Mouse (Mus musculus) bone marrow, adult 2 months (tissue): Measurements from ENCODE around the gene Pnlip. TPM values are rescaled to one million over a fixed set of nuclear protein-coding genes. Genes with fewer than 3 reads are reported as not detected.

Experiments
- H3K27ac ChIP-seq: fragments of 200-500 bp; 2 replicates; pipeline ENCODE4 v1.5.1; 2012; ENCODE audit warnings: low read depth, mild to moderate bottlenecking, control low read depth, inconsistent platforms, low read length; ENCODE audit not compliant: control insufficient read depth, poor library complexity, insufficient read depth
- H3K4me1 ChIP-seq: fragments of 200-500 bp; 2 replicates; pipeline ENCODE4 v1.6.1; 2011; ENCODE audit warnings: low read length; ENCODE audit not compliant: control insufficient read depth, insufficient read depth
- H3K4me3 ChIP-seq: fragments of 200-500 bp; replicated peaks from 2 replicates; pipeline ENCODE3; 2011; ENCODE audit warnings: mild to moderate bottlenecking, low read depth, low read length, control low read depth; ENCODE audit not compliant: control insufficient read depth
- CTCF ChIP-seq: fragments of 200-500 bp; IDR thresholded peaks from 2 replicates; pipeline ENCODE4 v1.5.1; 2011; ENCODE audit warnings: low read length, control low read depth; ENCODE audit not compliant: control insufficient read depth, insufficient read depth
- POLR2A ChIP-seq: fragments of 200-500 bp; IDR thresholded peaks from 2 replicates; pipeline ENCODE4 v1.6.1; 2011; ENCODE audit warnings: low read depth, mild to moderate bottlenecking, control low read depth, low read length, borderline replicate concordance; ENCODE audit not compliant: control insufficient read depth
- WGBS: fragments of 180-500 bp; shearing (Covaris S2); methylation state at CpG from one replicate; pipeline ENCODE4 v1.1.7; 2018; 5-methylcytosine and 5-hydroxymethylcytosine counted together
- polyA plus RNA-seq: library from polyadenylated mRNA; stranded (reverse); fragments of >200 nt; gene quantifications from 2 replicates; pipeline ENCODE4 v1.2.4, GENCODE M21; 2011; ENCODE audit warnings: low replicate concordance; ENCODE audit not compliant: missing spikeins, insufficient read depth, insufficient read length

Gene Pnlip
- polyA plus RNA-seq, 1 experiment, result not detected

DNA sequence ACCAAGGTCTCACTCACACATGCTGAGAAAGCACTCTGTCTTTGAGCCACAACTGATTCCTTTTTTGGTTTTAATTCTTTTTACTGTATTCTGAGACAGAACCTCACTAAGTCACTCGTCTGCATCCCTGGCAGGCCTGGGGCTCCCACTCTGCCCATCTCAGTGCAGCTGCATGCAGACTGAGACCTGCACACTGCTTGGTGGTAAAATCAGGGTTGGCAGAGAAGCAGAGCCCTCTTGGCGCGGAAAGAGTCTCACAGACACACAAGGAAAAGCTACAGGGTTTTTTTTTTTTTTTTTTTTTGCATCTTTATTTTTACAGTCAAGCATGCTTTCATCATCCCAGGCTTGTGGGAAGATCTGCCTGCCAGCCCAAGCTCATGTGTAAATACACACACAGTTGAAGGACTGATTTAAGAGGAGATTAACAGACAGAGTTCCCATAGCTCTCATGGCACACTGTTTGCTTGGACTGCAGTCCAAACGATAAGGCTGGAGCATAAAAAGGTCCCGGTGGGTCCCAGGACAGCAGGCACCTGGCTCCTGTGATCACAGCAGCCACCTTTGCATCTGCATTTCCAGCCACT, 76.2 kb downstream of the Pnlip start, which contains the start of gene Pnliprp1:
Gene Pnliprp1, plus strand, starts transcription at position 443 of the 587 bp plus-strand sequence.
- WGBS, result 73% methylated on average over 5 of the region's 5 CpGs
- Histone ChIP-seq H3K27ac (no peak within 1 kb of the TSS), H3K4me1 (no peaks in the 10 kb centered on the region), H3K4me3 (no peak within 1 kb of the TSS)
- TF ChIP-seq CTCF (no peak), POLR2A (no peak)

Other genes with a start within 250 kb of the Pnlip start
- 0.83 and 2.4 TPM in 2 replicates for gene Gfra1, start 196.6 kb upstream of the Pnlip start, polyA plus RNA-seq
- not detected in 2 replicates for gene Ccdc172, start 140.5 kb upstream of the Pnlip start, polyA plus RNA-seq
- not detected in 2 replicates for gene Pnliprp1, start 76.4 kb downstream of the Pnlip start, polyA plus RNA-seq
- not detected in 2 replicates for gene Pnliprp2, start 107.2 kb downstream of the Pnlip start, polyA plus RNA-seq
- gene 1700019N19Rik, start 142.0 kb downstream of the Pnlip start, polyA plus RNA-seq, result not detected in 2 replicates